Mouse (Mus musculus) midbrain, postnatal 0 days (tissue): ENCODE measurements around the gene Npc2. TPM values are rescaled to one million over a fixed set of nuclear protein-coding genes. Genes with fewer than 3 reads are reported as not detected.

Experiments used
- ATAC-seq: fragments of 200-750 bp; cut with Nextera tagmentation; 2 replicates; pipeline ENCODE4 v1.8.0; 2017; ENCODE audit warnings: moderate number of reproducible peaks, mild to moderate bottlenecking, moderate TSS enrichment, moderate library complexity; ENCODE audit not compliant: low FRiP score
- DNase-seq: peaks from one replicate; pipeline ENCODE4 v3.0.0-alpha.2; 2015; ENCODE audit warnings: low spot score
- H3K27ac ChIP-seq: fragments of 300-500 bp; sonication (generic); 2 replicates; pipeline ENCODE4 v1.5.1; 2014; ENCODE audit warnings: low read depth, mild to moderate bottlenecking, low read length, mixed read lengths
- H3K27me3 ChIP-seq: fragments of 300-500 bp; sonication (generic); 2 replicates; pipeline ENCODE4 v1.6.1; 2014; ENCODE audit warnings: low read length, control low read depth, mixed read lengths; ENCODE audit not compliant: insufficient read depth
- H3K36me3 ChIP-seq: fragments of 300-500 bp; sonication (generic); 2 replicates; pipeline ENCODE4 v1.6.1; 2014; ENCODE audit warnings: low read length, control low read depth, mixed read lengths; ENCODE audit not compliant: insufficient read depth
- H3K4me1 ChIP-seq: fragments of 300-500 bp; sonication (generic); 2 replicates; pipeline ENCODE4 v1.6.1; 2014; ENCODE audit warnings: mild to moderate bottlenecking, control low read depth, antibody characterized with exemption, low read length, mixed read lengths; ENCODE audit not compliant: insufficient read depth
- H3K4me2 ChIP-seq: fragments of 300-500 bp; sonication (generic); 2 replicates; pipeline ENCODE4 v1.6.1; 2014; ENCODE audit warnings: low read depth, mild to moderate bottlenecking, low read length, mixed read lengths; ENCODE audit not compliant: poor library complexity, severe bottlenecking
- H3K4me3 ChIP-seq: fragments of 300-500 bp; sonication (generic); 2 replicates; pipeline ENCODE4 v1.5.1; 2014; ENCODE audit warnings: low read depth, mild to moderate bottlenecking, low read length, moderate library complexity
- H3K9ac ChIP-seq: fragments of 300-500 bp; sonication (generic); replicated peaks from 2 replicates; pipeline ENCODE4 v1.6.1; 2014; ENCODE audit warnings: mild to moderate bottlenecking, low read length, moderate library complexity, mixed read lengths; ENCODE audit not compliant: poor library complexity, severe bottlenecking
- H3K9me3 ChIP-seq: fragments of 300-500 bp; sonication (generic); 2 replicates; pipeline ENCODE4 v1.6.1; 2016; ENCODE audit warnings: low read length, control low read depth
- CTCF ChIP-seq: IDR thresholded peaks from 2 replicates; pipeline ENCODE4 v1.5.1; 2016; ENCODE audit warnings: antibody characterized with exemption, mild to moderate bottlenecking
- WGBS: fragments of 180-500 bp; shearing (Covaris S2); extraction: QIAGEN DNeasy Blood & Tissue Kit; methylation state at CpG from one replicate; pipeline ENCODE4 v1.1.7; 2014; 5-methylcytosine and 5-hydroxymethylcytosine counted together
- polyA plus RNA-seq: library from polyadenylated mRNA; unstranded; fragments of >200 nt; fragmentation: Nextera tagmentation; extraction: Ambion mirVana; gene quantifications from 2 replicates; pipeline ENCODE4 v1.2.1, GENCODE M21; 2015
- total RNA-seq: library from RNA; depleted of rRNA; stranded (reverse); fragments of >200 nt; gene quantifications from 2 replicates; pipeline ENCODE4 v1.2.3, GENCODE M21; 2014

Gene Npc2
- total and polyA plus RNA-seq, 2 experiments from 2014 or later: 42.5 to 43.9 TPM

DNA sequence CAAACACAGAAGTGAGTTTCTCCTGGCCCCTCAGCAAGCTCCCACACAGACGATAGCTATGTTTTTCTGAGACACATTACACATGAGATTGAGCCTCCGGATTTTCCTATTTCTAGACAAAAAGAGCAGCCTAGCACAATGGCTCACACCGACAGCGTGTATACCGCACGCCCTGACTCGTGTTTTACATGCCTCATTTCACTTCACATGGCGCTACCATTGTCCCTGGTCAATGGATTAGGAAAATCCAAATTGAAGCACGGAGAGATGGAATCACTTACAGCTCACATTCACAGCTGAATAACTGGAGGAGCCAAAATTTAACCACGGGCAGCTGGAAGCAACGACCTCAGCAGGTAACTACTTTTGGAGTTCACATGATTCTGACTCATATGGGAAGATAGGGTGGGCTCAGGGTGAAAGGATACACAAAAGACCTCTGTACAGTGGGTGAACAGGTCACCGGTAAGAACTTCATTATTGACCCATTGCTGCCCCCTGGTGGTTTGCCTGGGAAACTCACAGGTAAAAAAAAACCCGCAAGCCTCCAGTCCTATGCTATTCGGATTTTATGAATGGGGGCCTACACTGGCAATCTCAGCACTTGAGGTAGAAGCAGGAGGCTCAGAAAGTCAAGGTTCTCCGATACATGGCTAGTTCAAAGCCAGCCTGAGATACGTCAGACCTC, 17.8 kb downstream of the Npc2 start:
- Histone ChIP-seq H3K4me1 (peaks cover 19% of the 10 kb centered on the region), H3K4me3 (no peak overlapping the region), H3K27ac (no peak overlapping the region), H3K9ac (no peak overlapping the region), H3K27me3 (no peaks in the 10 kb centered on the region), H3K4me2 (no peak overlapping the region), H3K9me3 (no peaks in the 10 kb centered on the region), H3K36me3 (peaks cover 16% of the 10 kb centered on the region; the same call in 1 of the 2 replicates)
- ATAC-seq (no peak), DNase-seq (peak; percentile 74)
- WGBS: 31% methylated on average over 16 of the region's 16 CpGs
- peak; percentile 79 for TF ChIP-seq CTCF

DNA sequence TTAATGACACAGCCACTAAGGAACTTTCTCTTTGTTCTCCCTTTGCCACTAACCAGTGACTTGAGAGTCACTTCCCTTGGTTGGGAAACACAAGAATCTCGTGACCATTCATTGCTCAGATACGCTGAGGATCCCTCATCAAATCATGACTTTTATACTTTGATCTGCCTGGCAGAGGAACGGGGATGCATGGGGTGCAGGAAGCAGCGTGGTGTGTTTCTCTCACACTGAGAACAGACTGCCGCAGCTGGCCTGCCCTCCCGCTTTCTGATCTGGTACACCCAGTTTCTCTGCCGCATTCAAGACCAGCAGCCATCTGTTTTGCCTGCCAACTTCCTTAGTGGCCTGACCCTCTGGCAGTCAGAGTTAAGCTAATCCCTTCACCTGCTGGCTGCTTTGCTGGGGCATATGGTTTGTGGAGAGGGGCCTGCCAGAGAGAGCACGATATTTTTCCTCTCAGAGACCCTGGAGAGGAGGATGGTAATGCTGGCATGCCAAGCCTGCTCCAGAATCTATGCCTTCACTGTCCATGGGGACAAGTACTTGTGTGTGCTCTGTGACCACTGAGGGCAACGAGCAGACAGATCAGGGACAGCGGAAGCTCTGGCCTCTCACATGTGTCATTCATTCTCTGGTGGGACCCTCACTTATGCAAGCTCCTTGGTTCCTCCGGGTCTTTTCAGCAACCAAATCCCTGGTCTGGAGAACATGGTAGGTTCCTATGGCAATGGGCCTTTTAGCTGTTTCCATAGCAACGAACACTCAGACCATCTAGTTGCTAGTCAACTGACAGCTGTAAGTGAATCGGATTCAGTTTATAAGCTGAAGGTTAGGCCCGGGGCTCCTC, 20.6 kb downstream of the Npc2 start:
- H3K27ac ChIP-seq: peak overlapping the region; percentile 68
- no peaks in the 10 kb centered on the region for H3K9me3 ChIP-seq
- H3K27me3 ChIP-seq: no peaks in the 10 kb centered on the region
- 11% methylated on average over 14 of the region's 14 CpGs for WGBS
- H3K4me2 ChIP-seq: no peak overlapping the region
- DNase-seq (peak; percentile 92), ATAC-seq (peak; percentile 72)
- 0 out of 2 replicates have a peak, but pooled peaks cover 9% of the 10 kb centered on the region for H3K36me3 ChIP-seq
- peaks cover 19% of the 10 kb centered on the region for H3K4me1 ChIP-seq
- TF ChIP-seq CTCF: no peak; the same call in 1 of the 2 replicates
- no peak overlapping the region for H3K4me3 ChIP-seq
- no peak overlapping the region for H3K9ac ChIP-seq

DNA sequence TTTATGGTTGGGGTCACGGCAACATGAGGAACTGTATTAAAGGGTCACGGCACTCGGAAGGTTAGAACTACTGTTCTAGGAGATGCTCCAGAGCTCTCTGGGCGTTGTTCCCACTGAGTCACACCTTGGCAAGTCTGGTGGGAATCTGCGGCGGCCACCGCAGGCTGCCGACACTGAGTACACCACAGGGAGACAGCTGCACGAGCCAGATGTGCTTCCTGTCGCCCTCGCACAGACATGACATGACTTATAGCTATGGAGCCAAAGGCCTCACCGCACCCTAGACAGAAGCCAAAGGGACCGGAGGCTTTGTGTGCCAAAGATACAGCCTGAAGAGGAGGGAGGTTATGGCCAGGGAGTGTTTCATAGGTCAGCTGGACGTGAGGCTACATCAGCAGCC, 22.3 kb downstream of the Npc2 start:
- no peak for TF ChIP-seq CTCF
- Histone ChIP-seq H3K27me3 (no peaks in the 10 kb centered on the region), H3K27ac (no peak overlapping the region), H3K4me3 (no peak overlapping the region), H3K4me1 (peaks cover 19% of the 10 kb centered on the region), H3K9ac (no peak overlapping the region), H3K9me3 (no peaks in the 10 kb centered on the region), H3K36me3 (no peaks in the 10 kb centered on the region), H3K4me2 (no peak overlapping the region)
- DNase-seq (no peak), ATAC-seq (no peak)
- 78% methylated on average over 14 of the region's 14 CpGs for WGBS

DNA sequence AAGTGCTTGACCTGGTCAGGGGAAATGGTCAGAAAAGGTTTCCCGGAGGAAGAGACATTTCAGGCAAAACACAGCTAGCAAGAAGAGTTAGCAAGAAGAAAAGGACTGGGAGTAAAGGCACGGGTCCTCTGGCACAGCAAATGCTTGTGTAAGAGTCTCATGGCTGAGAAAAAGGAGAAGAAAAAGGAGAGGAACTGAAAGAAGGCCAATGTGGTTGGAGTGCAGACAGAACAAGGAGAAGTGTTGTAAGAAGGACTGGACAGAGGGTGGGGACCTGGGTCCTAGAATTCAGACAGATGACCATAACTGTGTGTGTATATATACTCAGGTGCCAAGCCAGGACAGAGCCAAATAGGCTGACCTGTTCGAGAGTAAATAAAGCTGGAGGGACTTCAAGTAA, 24.8 kb downstream of the Npc2 start:
- DNase-seq (no peak), ATAC-seq (no peak)
- Histone ChIP-seq H3K27me3 (no peaks in the 10 kb centered on the region), H3K9me3 (no peaks in the 10 kb centered on the region), H3K4me1 (peaks cover 18% of the 10 kb centered on the region), H3K4me3 (no peak overlapping the region), H3K36me3 (no peaks in the 10 kb centered on the region), H3K4me2 (no peak overlapping the region), H3K9ac (no peak overlapping the region), H3K27ac (no peak overlapping the region)
- TF ChIP-seq CTCF: no peak
- WGBS: 79% methylated on average over 3 of the region's 3 CpGs

DNA sequence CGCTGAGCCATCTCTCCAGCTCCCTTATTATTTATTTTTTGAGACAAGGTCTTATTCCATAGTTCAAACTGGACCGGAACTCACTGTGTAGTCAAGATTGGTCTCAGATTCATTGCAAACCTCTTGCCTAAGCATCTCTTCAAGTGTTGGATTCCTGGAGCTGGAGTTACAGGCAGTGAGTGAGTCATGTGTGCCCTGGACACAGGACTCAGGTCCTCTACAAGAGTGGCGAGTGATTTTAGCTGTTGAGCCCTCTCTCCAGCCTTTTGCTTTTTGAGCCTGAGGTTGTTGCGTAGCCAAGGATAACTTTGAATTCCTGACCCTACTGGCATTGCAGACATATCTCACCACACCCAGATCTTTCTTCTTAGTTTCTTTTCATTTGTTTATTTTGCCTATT, 27.3 kb downstream of the Npc2 start:
- no peak for DNase-seq
- no peak for TF ChIP-seq CTCF
- Histone ChIP-seq H3K9ac (no peak overlapping the region), H3K9me3 (no peaks in the 10 kb centered on the region), H3K4me2 (no peak overlapping the region), H3K27me3 (no peaks in the 10 kb centered on the region), H3K36me3 (no peaks in the 10 kb centered on the region), H3K27ac (no peak overlapping the region), H3K4me1 (no peaks in the 10 kb centered on the region), H3K4me3 (no peak overlapping the region)
- no peak for ATAC-seq
- 62% methylated on average over 4 of the region's 4 CpGs for WGBS

DNA sequence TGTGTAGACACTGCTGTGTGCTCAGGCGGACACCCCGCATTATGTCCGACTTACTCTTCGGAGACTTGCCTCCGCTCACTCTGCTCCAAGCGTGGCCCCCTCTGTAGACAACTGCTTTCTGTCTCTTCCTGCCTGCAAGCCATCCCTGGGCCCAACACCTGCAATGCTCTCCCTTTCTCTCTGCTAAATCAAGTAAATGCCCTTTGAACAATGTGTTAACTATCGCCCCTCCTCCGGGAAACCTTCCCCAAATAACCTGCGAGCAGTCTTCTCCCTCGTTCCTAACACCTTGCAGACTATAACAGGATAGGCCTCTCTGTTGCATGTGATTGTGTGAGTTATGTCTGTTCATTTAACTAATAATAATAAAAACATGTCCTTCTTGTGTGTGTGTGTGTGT, 29.5 kb downstream of the Npc2 start:
- no peak for TF ChIP-seq CTCF
- Histone ChIP-seq H3K4me2 (no peak overlapping the region), H3K27me3 (no peaks in the 10 kb centered on the region), H3K27ac (no peak overlapping the region), H3K9me3 (no peaks in the 10 kb centered on the region), H3K9ac (no peak overlapping the region), H3K4me1 (no peaks in the 10 kb centered on the region), H3K36me3 (no peaks in the 10 kb centered on the region), H3K4me3 (no peak overlapping the region)
- 89% methylated on average over 10 of the region's 10 CpGs for WGBS
- ATAC-seq: no peak
- DNase-seq: no peak
